Mouse (Mus musculus) fibroblast of lung, adult 2 months (primary cell): Measurements from ENCODE around the gene Stam2.

ENCODE experiments used
- DNase-seq: peaks from one replicate; pipeline ENCODE4 v3.0.0-alpha.2; 2011; ENCODE audit warnings: low read depth

Stam2 gene

DNA sequence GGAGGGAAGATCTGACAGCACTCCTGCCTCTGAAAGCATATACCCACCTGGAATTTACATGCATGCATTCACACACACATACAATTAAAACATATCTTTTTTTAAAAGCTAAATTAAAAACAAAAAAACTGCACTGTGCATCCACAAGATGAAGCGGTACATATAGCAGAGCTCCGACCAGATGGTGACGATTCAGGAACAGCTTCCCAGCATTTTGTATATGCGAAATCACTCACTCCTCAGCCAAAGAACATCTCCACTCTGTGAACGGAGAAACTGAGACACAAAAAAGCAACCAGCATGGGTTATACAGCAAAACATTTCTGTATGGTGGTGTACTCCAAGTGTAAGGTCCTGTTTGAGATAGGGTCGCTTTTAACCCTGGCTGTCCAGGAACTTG, 11.2 kb downstream of the Stam2 start:
- no peak for DNase-seq

DNA sequence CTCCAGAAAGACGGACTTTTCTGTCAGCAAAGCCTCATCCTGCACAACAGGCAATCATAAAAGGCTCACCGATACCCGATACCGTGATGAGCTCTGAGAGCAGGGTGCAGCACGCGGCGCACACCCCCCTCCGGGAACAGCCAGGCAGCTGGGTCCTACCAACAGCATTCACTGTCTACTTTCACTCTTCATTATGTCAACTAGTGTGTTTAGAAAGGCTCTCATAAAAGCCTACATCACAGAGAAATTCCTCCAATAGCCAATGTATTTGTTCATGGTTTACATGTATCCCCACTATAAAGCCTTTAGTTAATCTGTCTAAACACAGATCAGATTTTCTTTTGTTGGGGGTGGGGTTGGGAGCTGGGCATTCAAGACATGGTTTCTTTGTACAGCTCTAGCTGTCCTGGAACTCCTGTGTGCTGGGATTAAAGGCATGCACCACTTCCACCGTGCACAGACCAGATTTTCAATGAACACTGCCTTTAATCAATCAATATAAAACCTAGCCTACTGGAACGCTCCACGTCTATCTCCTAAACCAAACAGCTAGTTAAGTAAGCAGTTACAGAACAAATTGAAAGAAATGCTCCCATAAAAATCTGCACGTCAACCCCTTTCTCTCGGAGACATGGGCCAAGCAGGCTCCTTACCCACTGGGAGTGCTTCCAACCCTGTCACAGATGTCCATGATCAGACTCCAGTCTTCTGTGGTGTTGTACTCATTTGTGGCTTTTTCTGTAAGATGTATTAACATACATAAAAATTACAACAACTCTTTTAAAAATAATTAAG, 21.7 kb downstream of the Stam2 start:
- DNase-seq = no peak

DNA sequence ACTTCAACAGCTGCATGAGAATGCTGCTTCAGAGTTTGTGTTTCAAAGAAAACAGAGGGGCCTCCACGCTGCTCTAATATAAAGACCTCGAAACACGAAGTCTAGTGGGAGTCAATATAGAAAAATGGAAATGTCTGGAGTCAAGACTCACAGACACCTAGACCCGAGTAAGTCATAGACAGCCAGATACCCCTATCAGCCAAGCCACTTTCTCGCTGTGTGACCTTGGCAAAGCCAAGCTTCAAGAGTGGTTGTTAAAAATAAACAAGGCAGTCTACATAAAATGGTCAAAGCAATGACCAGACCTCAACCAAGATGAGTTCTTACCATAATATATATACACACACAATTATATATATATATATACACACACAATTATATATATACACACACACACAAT, 25.0 kb downstream of the Stam2 start:
- no peak for DNase-seq

DNA sequence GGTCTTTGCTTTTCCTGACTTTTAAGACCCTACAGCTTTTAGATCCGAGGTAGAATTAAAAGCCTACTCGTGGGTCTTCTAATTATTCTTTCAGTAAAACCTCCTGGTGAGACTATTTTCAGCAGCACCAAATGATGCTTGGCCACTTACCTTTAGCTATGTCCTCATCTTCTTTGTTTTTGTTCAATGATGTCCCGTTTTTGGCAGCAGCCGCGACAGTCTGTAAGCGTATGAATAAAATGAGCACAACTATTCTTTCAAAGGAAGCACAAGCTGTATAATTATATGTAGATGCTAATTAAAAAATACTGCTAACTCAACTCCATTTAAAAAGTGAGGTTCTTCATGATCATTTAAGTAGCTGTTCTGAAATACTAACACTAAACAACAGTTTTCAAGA, 26.5 kb downstream of the Stam2 start:
- DNase-seq = no peak

DNA sequence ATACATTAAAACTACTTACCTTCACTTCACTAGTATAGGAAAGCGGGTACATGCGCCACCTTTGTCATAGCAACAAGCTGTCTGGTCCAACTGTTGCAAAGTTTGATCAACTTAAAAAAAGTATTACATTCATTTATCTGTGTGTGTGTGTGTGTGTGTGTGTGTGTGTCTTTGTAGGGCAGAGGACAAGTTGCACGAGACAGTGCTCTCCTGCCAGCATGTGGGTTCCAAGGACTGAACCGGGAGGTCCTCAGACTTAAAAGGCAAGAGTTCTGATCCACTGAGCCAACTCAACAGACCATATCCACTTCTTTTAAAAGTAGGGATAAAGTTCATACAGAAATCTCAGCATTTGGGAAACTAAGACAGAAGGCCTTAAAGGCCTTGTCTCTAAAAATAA, 28.0 kb downstream of the Stam2 start:
- DNase-seq = no peak

DNA sequence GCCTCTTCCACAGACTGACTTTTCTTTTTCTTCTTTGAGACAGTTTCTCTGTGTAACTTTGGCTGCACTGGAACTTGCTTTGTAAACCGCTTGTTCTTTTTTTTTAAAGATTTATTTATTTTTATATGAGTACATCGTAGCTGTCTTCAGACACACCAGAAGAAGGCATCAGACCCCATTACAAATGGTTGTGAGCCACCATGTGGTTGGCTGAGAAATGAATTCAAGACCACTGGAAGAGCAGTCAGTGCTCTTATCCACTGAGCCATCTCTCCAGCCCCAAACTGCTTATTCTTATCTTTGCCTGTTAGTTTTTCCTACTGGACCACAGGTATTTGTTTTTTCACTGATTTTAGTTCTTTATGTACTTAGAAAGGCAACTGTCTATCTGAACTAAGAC, 31.3 kb downstream of the Stam2 start:
- DNase-seq = no peak

DNA sequence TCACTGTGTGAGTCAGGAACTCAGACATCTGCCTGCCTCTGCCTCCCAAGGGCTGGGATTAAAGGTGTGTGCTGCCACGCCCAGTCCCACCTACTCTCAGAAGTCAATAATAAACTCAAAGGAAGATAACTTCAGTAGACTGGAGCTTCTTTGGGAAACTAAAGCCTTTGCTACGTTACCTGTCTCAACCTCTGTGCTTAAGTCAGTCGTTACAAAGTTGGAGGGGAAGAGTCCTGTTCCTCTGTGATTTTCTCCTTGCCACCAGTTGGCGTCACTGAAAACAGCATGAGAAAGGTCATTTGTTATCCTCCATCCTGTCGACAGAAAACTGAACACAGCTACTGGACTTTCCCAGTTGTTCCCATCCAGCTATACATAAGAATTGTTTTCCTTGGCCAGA, 32.7 kb downstream of the Stam2 start:
- no peak for DNase-seq

DNA sequence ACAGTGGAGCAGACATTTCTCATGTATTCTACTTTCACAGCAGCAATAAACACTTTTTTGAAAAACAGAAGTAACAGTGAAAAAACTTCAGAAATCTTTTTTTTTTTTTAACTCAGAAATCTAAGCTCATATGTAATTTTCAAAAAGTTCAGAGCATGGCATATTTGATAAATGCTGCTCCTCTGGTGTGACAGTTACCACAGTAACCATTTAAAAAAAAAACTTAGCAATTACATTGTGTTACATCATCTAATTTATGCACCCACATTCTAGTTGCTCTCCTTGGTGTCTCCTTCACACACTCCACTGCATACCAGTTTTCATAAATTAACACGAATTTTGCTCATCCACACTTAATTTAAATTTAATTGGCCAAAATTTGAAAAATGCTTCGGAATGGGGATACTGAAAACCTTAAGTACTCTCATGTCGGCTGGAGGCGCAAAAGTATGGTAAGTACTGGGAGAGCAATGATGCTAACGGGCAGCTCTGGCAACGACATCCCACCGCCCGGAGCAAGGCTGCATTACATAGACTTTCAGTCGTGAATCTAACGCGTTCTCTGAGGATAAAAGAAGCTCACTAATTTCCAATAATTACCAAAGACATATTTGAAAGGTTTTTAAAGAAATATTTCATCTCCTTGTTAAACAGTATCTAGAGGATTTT, 40.6 kb downstream of the Stam2 start:
- DNase-seq = no peak

DNA sequence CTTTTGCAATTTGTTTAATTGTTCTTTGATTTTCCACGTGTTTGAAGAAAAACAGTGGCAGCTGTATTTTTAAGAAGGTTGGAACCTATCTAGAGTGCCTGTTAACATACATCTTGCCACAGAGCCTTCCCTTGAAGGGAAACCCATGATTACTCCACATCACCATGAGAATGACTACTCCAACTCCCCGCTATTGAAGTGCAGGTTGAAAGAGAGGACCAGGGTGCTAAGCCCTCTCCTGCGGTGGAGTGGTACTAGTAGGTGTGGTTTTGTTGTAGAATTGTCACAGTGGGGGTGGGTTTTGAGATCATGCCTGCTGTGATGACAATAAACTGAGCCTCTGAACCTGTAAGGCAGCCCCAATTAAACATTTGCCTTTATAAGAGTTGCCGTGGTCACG, 41.7 kb downstream of the Stam2 start:
- DNase-seq = no peak

DNA sequence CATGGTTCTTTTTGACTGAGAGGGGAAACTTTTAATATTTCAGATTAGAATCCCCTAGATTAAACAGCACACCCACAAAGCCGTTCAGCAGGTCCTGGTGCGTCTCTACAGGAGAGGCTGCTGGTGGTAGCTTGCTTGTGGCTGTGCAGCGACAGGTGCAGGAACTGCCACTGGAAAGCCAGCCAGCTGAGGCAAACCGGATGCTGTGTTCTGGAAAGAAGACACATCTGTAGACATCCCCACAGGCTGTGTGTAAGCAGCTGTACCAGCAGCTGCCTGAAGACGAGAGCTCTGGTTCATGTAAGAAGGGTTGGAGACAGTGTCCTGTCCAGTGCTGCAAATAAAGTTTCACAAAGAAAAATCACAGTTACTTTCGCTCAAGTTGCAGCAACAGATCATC, 47.5 kb downstream of the Stam2 start:
- no peak for DNase-seq

DNA sequence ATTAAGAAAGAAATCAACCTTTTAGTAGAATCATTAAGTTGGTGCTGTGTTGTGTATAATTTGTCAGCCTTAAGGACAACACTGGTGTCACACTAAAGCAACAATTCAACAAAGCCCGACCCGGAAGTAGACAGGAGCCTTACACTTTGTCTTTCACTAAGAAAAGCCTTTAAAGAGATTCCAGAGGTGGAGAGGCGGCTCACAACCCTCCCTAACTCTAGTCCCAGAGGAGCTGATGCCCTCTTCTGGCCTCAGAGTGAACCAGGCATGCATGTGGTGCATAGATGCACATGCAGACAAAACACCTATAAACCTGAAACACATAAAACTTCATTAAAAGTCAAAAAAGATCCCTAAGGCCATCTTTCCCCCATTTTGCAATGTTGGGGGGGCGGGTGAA, 50.3 kb downstream of the Stam2 start:
- DNase-seq = no peak

DNA sequence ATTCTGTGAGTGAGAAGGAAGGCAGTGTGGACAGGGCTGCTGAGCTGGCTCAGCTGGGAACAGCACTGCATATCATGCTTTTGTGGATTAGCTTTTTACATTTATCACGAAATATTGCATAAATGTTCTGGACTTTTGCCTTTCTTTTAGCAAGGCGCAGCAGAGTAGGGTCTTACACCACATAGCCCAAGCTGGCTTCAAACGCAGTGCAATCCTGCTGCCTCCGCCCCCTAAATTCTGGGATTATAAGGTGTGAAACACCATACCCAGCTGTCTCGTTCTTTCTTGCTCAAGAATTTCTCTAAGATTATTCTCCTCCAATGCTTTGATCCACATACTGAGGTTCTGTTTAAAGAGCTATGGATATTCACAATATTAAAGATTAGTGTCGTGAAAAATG, 55.5 kb downstream of the Stam2 start:
- DNase-seq = no peak

DNA sequence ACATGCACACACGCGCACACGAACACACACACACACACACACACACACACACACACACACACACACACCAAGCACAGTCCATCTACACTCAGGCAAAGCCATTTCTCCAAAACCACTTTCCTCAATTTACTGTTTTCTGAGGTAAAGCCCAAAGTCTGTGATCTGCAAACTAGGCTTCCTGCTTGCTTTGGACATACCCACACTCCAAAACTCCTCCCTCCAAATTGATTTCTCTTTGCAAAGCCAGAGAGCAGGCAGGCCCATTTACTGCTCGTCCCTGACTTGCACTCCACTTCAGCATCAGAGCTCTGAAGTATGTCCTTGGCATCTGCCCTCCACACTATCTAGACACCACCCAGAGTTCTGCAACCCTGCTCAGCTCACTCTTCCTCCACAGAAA, 64.5 kb downstream of the Stam2 start:
- DNase-seq = no peak

DNA sequence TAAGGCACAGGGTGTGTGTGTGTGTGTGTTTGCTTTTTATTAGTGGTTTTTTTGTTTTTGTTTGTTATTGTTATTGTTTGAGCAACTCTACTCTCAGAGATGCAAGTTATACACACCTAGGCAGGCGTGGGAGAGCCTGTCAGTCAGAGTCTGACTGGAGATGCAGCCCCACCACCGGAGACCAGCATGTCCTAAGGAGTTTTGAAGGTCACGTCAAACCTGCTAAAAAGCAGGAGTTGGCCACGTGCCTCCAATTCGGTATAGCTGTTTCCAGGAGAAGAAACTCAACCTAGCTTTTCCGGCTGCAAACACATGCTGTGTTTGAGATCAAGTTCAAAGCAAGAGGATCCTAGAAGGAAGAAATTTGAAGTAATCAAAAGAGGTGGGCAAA, 65.2 kb downstream of the Stam2 start:
- no peak for DNase-seq

DNA sequence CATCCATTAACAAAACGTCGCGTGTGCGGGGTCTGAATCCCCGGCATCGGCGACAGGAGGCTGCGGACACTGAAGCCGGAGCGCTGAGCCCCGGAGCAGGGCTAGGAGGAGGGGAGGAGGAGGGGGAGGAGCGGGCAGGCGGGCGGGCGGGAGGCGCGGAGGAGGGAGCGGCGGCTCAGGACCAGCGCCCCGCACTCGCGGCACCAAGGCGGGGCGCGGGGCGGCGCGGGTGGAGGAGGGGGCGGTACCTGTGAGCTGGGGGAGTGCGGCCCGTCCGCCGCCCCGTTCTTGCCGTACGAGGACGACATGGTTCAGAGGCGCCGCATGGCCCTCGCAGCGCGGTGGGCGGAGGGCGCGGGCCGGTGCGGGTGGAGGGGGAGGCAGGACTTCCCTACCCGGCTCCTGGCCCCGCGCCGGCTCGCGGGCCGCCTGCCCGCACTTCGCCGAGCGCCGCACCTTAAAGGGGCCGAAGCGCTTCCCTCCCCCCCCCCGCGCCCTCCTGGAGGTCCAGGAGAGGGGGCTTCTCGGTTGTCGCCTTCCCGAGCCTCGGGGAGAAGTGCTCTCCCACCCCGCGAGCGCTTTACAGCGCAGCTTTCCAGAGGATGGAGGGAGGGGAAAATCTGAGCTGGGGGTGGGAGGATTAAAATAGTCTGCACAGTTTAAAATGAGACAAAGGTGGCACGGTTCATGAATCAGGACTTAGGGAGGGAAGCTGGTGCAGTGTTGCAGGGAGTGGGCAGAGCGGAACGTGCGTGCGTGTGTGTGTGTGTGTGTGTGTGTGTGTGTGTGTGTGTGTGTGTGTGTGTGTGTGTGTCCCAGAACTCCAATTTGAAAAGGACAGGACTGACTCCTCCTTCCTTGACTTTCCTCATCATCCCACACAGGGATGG, 65.8 kb downstream of the Stam2 start, which contains the start of gene Cacnb4:
Gene Cacnb4 (minus strand): TSS at position 809 of the 890 bp plus-strand sequence.
- DNase-seq = no peak

DNA sequence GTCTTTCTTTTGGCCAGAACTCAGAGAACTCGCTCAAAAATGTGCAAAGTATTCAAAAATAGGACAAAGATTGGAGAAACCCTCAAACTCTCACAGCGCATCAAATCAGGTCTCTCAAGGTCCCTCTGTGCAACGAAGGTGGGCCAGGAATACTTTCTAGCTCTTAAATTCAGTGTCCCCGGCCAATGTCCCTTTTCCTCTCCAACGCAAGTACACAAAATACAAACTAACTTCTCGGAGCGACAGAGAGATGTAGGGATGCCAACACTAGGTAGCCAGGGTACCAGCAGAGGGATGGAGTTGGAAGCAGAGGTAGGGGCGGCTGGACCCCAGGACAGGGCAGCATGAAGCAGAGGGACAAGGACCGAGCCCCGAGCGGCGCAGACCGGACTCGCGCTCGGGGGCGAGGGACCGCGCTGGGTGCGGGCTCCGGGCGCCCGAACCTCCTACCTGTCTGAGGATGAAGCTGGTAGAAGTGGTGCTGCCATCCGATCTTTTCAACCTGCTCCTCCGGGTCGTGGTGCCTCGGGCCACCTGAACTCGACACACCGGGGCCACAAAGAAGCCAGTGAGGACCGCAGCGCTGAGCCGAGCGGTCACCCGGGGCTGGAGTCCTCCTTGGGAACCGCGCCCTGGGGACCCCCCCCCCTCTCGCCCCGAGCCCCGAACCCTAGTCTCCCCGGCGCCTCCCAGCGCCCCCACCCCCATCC, 66.6 kb downstream of the Stam2 start:
- DNase-seq = no peak

DNA sequence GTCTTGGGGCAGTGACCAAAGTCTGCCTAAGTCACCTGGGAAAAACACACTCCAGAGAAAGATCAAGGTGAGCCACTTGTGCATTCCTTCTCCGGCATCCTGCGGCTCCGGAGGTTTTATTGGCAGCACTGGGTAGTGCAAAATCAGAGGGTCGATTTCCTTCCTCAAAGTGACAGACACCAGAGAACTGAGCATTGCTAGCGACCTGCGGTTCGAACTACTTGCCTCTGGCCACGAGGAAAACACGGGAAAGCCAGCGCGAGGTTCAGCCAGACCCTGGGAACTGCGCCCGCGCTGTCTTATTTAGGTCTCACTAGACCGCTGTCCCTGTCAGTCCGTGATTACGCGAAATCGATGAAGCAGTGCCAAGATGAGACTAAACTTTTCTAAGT, 67.2 kb downstream of the Stam2 start:
- DNase-seq = no peak

DNA sequence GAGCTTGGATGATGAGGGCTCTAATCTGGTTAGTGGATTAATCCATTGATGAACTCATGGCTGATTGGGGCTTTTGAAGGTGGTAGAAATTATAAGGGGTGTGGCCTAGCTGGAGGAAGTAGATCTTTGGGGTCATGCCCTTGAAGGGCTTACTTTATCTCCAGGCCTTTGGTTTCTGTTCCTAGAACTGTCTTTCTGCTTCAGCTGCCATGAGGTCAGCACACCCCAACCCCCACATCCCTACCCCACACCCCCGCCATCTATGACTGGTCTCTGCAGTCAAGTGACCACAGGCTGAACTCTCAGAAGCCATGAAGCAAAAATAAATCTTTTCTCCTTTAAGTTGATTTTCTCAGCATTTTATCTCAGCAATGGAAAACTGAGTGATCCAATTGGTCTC, 68.9 kb downstream of the Stam2 start:
- no peak for DNase-seq

DNA sequence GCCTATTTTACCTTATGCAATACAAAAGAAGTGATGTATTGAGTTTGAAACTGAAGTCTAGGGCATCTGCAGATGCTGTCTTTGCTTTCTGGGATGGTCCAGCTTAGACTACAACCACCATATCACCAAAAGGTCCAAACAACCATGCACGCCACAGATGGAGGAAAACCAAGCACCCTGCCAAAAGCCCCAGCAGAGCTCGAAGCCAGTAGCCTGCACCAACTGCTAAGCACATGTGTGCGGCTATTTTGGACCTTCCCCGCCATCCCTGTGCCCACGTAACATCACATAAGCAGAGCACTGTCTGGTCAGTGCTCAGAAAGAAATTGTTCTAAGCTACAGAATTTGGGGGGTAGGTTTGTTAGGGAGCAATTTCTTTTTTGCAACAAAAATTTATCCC, 71.3 kb downstream of the Stam2 start:
- no peak for DNase-seq

DNA sequence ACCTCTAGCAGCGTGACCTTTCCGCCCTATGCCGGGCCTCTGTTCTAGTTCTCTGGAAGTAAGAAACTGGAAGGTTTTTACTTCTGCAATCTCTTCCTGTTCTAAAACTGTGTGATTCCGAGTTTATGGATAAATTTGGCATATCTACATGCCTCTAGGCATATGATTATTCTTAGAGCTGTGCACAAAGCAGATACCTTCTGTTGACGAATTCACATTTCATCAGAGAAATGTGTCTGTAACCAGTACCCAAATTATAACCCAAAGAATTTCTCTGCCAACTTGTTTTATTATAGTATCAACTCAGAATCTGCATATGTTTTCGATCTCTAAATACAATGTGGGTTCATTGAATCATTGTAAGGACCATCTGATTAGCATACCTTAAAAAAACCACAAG, 73.6 kb downstream of the Stam2 start:
- no peak for DNase-seq

DNA sequence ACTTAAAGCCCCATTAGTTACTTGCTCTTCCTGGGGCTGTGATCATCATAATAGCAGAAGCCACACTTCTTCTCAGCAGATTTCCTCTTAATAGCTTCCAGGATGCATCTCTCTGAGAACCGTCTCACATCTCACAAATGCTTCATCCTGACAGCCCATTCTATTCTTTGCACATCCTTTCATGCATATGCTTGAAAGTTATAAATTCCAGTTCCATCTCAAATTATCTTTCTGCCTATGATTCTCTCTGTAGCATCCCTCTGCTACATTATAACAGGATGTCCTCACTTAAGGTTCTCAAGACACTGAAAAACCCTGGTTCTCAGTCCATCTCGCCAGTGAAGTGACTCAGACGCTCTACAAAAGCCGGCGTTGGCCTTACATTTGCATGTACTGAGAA, 85.4 kb downstream of the Stam2 start:
- DNase-seq = no peak

DNA sequence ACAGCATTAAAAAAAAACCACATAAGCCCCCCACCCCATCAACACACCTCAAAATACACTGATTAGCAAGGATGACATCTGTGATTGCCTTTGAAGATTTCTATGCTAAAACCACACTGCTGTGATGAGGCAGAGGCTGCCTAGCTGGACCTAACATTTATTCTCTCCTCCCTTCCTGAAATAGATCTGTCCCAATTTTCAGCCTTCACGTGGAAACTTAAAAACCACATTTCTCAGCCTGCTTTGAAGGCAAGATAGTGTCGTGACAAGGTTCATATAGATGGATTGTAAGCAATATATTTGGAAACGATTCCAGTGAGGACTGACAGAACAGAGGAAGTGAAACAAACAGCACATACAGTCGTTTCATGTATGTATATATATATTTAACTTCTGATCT, 87.5 kb downstream of the Stam2 start:
- no peak for DNase-seq
